Mouse (Mus musculus): ENCODE measurements around the gene Ifitm5. TPM values are rescaled to one million over a fixed set of nuclear protein-coding genes. Genes with fewer than 3 reads are reported as not detected.

The Ifitm5 gene
- polyA plus RNA-seq, 1 experiment = 0.44 TPM

- peaks cover 37% of the 10 kb centered on the region for H3K79me2 ChIP-seq (ENCODE audit: control insufficient read depth, insufficient read depth)
- TF ChIP-seq MAX (IDR thresholded peaks at IDR 0.05) = no peak
- H3K4me3 ChIP-seq (ENCODE audit: insufficient read depth, poor library complexity, severe bottlenecking) = no peak overlapping the region
- no peaks in the 10 kb centered on the region for H3K27me3 ChIP-seq (ENCODE audit: control insufficient read depth, insufficient read depth, insufficient read length)
- H3ac ChIP-seq (ENCODE audit: control insufficient read depth, insufficient read length, low read depth) = no peak overlapping the region
- peaks cover 25% of the 10 kb centered on the region for H3K79me3 ChIP-seq (ENCODE audit: low read depth)
- H3K36me3 ChIP-seq (ENCODE audit: control insufficient read depth, insufficient read depth) = peaks cover 18% of the 10 kb centered on the region
Observed at GRCm38 (mm10) chr7:140949255-140949654, 836 bp downstream of the Ifitm5 start.

- Histone ChIP-seq H3K4me3 (ENCODE audit: insufficient read depth, poor library complexity, severe bottlenecking) (no peak overlapping the region), H3ac (ENCODE audit: control insufficient read depth, insufficient read length, low read depth) (no peak overlapping the region), H3K79me3 (ENCODE audit: low read depth) (peaks cover 14% of the 10 kb centered on the region), H3K36me3 (ENCODE audit: control insufficient read depth, insufficient read depth) (peaks cover 17% of the 10 kb centered on the region), H3K27me3 (ENCODE audit: control insufficient read depth, insufficient read depth, insufficient read length) (no peaks in the 10 kb centered on the region), H3K79me2 (ENCODE audit: control insufficient read depth, insufficient read depth) (peaks cover 26% of the 10 kb centered on the region)
- TF ChIP-seq MYOD1 (IDR thresholded peaks at IDR 0.05; ENCODE audit: control insufficient read depth, insufficient read length, low read depth) = no peak
Observed at GRCm38 (mm10) chr7:140948161-140948560, 1.9 kb downstream of the Ifitm5 start.

- H3K79me2 ChIP-seq (ENCODE audit: control insufficient read depth, insufficient read depth) = peaks cover 14% of the 10 kb centered on the region
- H3ac ChIP-seq (ENCODE audit: control insufficient read depth, insufficient read length, low read depth) = no peak overlapping the region
- H3K4me3 ChIP-seq (ENCODE audit: insufficient read depth, poor library complexity, severe bottlenecking) = no peak overlapping the region
- TF ChIP-seq MYOD1 (IDR thresholded peaks at IDR 0.05; ENCODE audit: control insufficient read depth, insufficient read length, low read depth) (no peak), MAX (IDR thresholded peaks at IDR 0.05) (no peak), CEBPB (IDR thresholded peaks at IDR 0.05; ENCODE audit: low read depth) (no peak), CTCF (IDR thresholded peaks at IDR 0.05; ENCODE audit: control insufficient read depth, insufficient read depth, insufficient read length) (no peak), FOSL1 (IDR thresholded peaks at IDR 0.05; ENCODE audit: insufficient read depth, low read length, poor library complexity, severe bottlenecking) (no peak), MYOG (IDR thresholded peaks at IDR 0.05; ENCODE audit: control insufficient read depth, extremely low read depth, insufficient read length) (no peak), USF1 (IDR thresholded peaks at IDR 0.05; ENCODE audit: low read depth) (no peak)
- H3K27me3 ChIP-seq (ENCODE audit: control insufficient read depth, insufficient read depth, insufficient read length) = no peaks in the 10 kb centered on the region
- peaks cover 13% of the 10 kb centered on the region for H3K36me3 ChIP-seq (ENCODE audit: control insufficient read depth, insufficient read depth)
- H3K79me3 ChIP-seq (ENCODE audit: low read depth) = peaks cover 5% of the 10 kb centered on the region
Observed at GRCm38 (mm10) chr7:140946980-140947379, 3.1 kb downstream of the Ifitm5 start.

- H3K79me3 ChIP-seq (ENCODE audit: low read depth) = no peaks in the 10 kb centered on the region
- peaks cover 13% of the 10 kb centered on the region for H3K36me3 ChIP-seq (ENCODE audit: control insufficient read depth, insufficient read depth)
- H3K27me3 ChIP-seq (ENCODE audit: control insufficient read depth, insufficient read depth, insufficient read length) = no peaks in the 10 kb centered on the region
- H3K79me2 ChIP-seq (ENCODE audit: control insufficient read depth, insufficient read depth) = peaks cover 7% of the 10 kb centered on the region
- H3K4me3 ChIP-seq (ENCODE audit: insufficient read depth, poor library complexity, severe bottlenecking) = no peak overlapping the region
- H3ac ChIP-seq (ENCODE audit: control insufficient read depth, insufficient read length, low read depth) = no peak overlapping the region
- TF ChIP-seq FOSL1 (IDR thresholded peaks at IDR 0.05; ENCODE audit: insufficient read depth, low read length, poor library complexity, severe bottlenecking) (no peak), CEBPB (IDR thresholded peaks at IDR 0.05; ENCODE audit: low read depth) (no peak), MYOG (IDR thresholded peaks at IDR 0.05; ENCODE audit: control insufficient read depth, extremely low read depth, insufficient read length) (no peak), CTCF (IDR thresholded peaks at IDR 0.05; ENCODE audit: control insufficient read depth, insufficient read depth, insufficient read length) (no peak), MYOD1 (IDR thresholded peaks at IDR 0.05; ENCODE audit: control insufficient read depth, insufficient read length, low read depth) (no peak), MAX (IDR thresholded peaks at IDR 0.05) (no peak), USF1 (IDR thresholded peaks at IDR 0.05; ENCODE audit: low read depth) (no peak)
Observed at GRCm38 (mm10) chr7:140946311-140946710, 3.8 kb downstream of the Ifitm5 start.

GRCm38 (mm10) chr7:140945247-140945646 is 4.8 kb downstream of the Ifitm5 start:
- Histone ChIP-seq H3K27me3 (ENCODE audit: control insufficient read depth, insufficient read depth, insufficient read length) (no peaks in the 10 kb centered on the region), H3K36me3 (ENCODE audit: control insufficient read depth, insufficient read depth) (peaks cover 13% of the 10 kb centered on the region), H3K4me3 (ENCODE audit: insufficient read depth, poor library complexity, severe bottlenecking) (no peak overlapping the region), H3K79me3 (ENCODE audit: low read depth) (no peaks in the 10 kb centered on the region), H3ac (ENCODE audit: control insufficient read depth, insufficient read length, low read depth) (no peak overlapping the region), H3K79me2 (ENCODE audit: control insufficient read depth, insufficient read depth) (no peaks in the 10 kb centered on the region)
- TF ChIP-seq CEBPB (IDR thresholded peaks at IDR 0.05; ENCODE audit: low read depth) = no peak
- TF ChIP-seq USF1 (IDR thresholded peaks at IDR 0.05; ENCODE audit: low read depth) = no peak
- no peak for TF ChIP-seq MAX (IDR thresholded peaks at IDR 0.05)
- no peak for TF ChIP-seq MYOG (IDR thresholded peaks at IDR 0.05; ENCODE audit: control insufficient read depth, extremely low read depth, insufficient read length)
- TF ChIP-seq MYOD1 (IDR thresholded peaks at IDR 0.05; ENCODE audit: control insufficient read depth, insufficient read length, low read depth) = no peak
- TF ChIP-seq CTCF (IDR thresholded peaks at IDR 0.05; ENCODE audit: control insufficient read depth, insufficient read depth, insufficient read length) = no peak
- TF ChIP-seq FOSL1 (IDR thresholded peaks at IDR 0.05; ENCODE audit: insufficient read depth, low read length, poor library complexity, severe bottlenecking) = no peak

- no peaks in the 10 kb centered on the region for H3K27me3 ChIP-seq (ENCODE audit: control insufficient read depth, insufficient read depth, insufficient read length)
- TF ChIP-seq MAX (IDR thresholded peaks at IDR 0.05) (no peak), FOSL1 (IDR thresholded peaks at IDR 0.05; ENCODE audit: insufficient read depth, low read length, poor library complexity, severe bottlenecking) (no peak), CTCF (IDR thresholded peaks at IDR 0.05; ENCODE audit: control insufficient read depth, insufficient read depth, insufficient read length) (no peak), USF1 (IDR thresholded peaks at IDR 0.05; ENCODE audit: low read depth) (no peak), MYOG (IDR thresholded peaks at IDR 0.05; ENCODE audit: control insufficient read depth, extremely low read depth, insufficient read length) (no peak), MYOD1 (IDR thresholded peaks at IDR 0.05; ENCODE audit: control insufficient read depth, insufficient read length, low read depth) (no peak), CEBPB (IDR thresholded peaks at IDR 0.05; ENCODE audit: low read depth) (no peak)
- H3K79me3 ChIP-seq (ENCODE audit: low read depth) = no peaks in the 10 kb centered on the region
- no peak overlapping the region for H3ac ChIP-seq (ENCODE audit: control insufficient read depth, insufficient read length, low read depth)
- no peak overlapping the region for H3K4me3 ChIP-seq (ENCODE audit: insufficient read depth, poor library complexity, severe bottlenecking)
- H3K36me3 ChIP-seq (ENCODE audit: control insufficient read depth, insufficient read depth) = peaks cover 11% of the 10 kb centered on the region
- no peaks in the 10 kb centered on the region for H3K79me2 ChIP-seq (ENCODE audit: control insufficient read depth, insufficient read depth)
Observed at GRCm38 (mm10) chr7:140944236-140944635, 5.9 kb downstream of the Ifitm5 start.

Measured in C2C12 (cell line).